Mouse (Mus musculus) cerebellum, adult 2 months (tissue): ENCODE data around the gene Gm42417. TPM values are rescaled to one million over a fixed set of nuclear protein-coding genes. Genes with fewer than 3 reads are reported as not detected.
A peak's percentile ranks its signal among the peaks of the same experiment; 100 is the strongest.

Source experiments
- DNase-seq, 2 experiments: peaks; one replicate each; pipeline ENCODE4 v3.0.0; 2021
- H3K27ac ChIP-seq: fragments of 200-500 bp; 2 replicates; pipeline ENCODE4 v1.5.1; 2012; ENCODE audit warnings: low read length, control low read depth, inconsistent platforms; ENCODE audit not compliant: insufficient read depth
- H3K27me3 ChIP-seq: fragments of 200-500 bp; 2 replicates; pipeline ENCODE4 v1.6.1; 2012; ENCODE audit warnings: inconsistent platforms, mild to moderate bottlenecking, low read length, moderate library complexity; ENCODE audit not compliant: control insufficient read depth, insufficient read depth
- H3K4me1 ChIP-seq: fragments of 200-500 bp; 2 replicates; pipeline ENCODE4 v1.6.1; 2011; ENCODE audit warnings: low read length; ENCODE audit not compliant: control insufficient read depth, insufficient read depth
- H3K4me3 ChIP-seq: fragments of 200-500 bp; replicated peaks from 2 replicates; pipeline ENCODE3; 2011; ENCODE audit warnings: mild to moderate bottlenecking, low read depth, low read length, control low read depth; ENCODE audit not compliant: insufficient read depth
- CTCF ChIP-seq: fragments of 200-500 bp; IDR thresholded peaks from 2 replicates; pipeline ENCODE4 v1.5.1; 2011; ENCODE audit warnings: low read depth, mild to moderate bottlenecking, control low read depth, low read length, moderate library complexity, borderline replicate concordance; ENCODE audit not compliant: insufficient read depth
- POLR2A ChIP-seq: fragments of 200-500 bp; IDR thresholded peaks from 2 replicates; pipeline ENCODE4 v1.6.1; 2011; ENCODE audit warnings: low read length, control low read depth, borderline replicate concordance; ENCODE audit not compliant: insufficient read depth
- WGBS: fragments of 180-500 bp; shearing (Covaris S2); methylation state at CpG from one replicate; pipeline ENCODE4 v1.1.7; 2018; 5-methylcytosine and 5-hydroxymethylcytosine counted together
- polyA plus RNA-seq: library from polyadenylated mRNA; depleted of rRNA; stranded (reverse); fragments of >200 nt; gene quantifications from 2 replicates; pipeline ENCODE4 v1.2.3, GENCODE M21; 2012

Gm42417 gene
- polyA plus RNA-seq, 1 experiment: 0.05 TPM

DNA sequence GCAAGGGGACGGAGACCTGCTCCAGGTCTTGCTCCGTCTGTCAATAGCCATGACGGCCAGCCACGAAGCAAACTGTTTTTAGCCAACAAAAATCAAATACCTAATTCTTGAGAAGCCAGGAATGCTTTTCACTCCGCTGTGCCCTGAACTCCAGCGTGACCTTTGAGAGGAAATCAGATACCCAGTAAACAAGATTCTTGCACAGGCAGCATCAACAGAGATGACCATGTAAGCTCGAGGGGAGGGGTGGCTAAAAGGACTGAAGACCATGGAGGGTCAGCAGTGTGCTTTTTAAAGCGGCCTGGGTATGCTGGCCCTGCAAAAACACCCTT lies 2.9 kb downstream of the Gm42417 start:
- Histone ChIP-seq H3K27ac (peak overlapping the region; percentile 6), H3K27me3 (no peaks in the 10 kb centered on the region), H3K4me1 (peaks cover 30% of the 10 kb centered on the region), H3K4me3 (no peak overlapping the region)
- no peak for TF ChIP-seq POLR2A
- TF ChIP-seq CTCF: no peak
- DNase-seq: no peak
- WGBS: 28% methylated on average over 8 of the region's 8 CpGs

- TF ChIP-seq CTCF: no peak
- TF ChIP-seq POLR2A: no peak
- Histone ChIP-seq H3K4me1 (peaks cover 29% of the 10 kb centered on the region), H3K27ac (peak overlapping the region; percentile 6), H3K27me3 (no peaks in the 10 kb centered on the region), H3K4me3 (no peak overlapping the region)
- peak; percentile 70 to 77 for DNase-seq
- WGBS: 45% methylated on average over 11 of the region's 11 CpGs
Measured at GRCm38 (mm10) chr1:36535477-36536396, 3.5 kb downstream of the Gm42417 start.

DNA sequence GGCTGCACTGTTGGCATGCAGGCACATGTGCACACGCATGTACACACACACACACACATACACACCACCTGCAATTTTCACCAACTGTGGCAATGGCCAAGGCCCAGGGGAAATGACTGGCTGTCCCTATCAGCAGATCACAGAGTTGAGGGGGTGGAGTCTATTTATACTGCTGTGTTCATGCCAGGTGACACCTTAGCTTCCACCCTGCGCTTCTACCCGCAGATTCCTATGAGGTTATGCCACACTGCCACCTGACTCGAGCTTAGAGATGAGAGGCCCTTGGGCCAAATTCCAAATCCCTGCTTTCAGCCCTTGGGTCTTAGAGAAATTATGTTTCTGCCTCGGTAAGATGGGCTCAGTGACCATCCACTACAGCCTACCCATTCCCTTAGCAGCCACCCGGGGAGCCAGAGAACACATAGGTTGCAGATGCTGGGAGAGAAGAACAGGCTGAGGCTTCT lies 4.6 kb downstream of the Gm42417 start:
- TF ChIP-seq CTCF (no peak), POLR2A (no peak)
- peaks cover 29% of the 10 kb centered on the region for H3K4me1 ChIP-seq
- no peak overlapping the region for H3K4me3 ChIP-seq
- WGBS: 43% methylated on average over 6 of the region's 6 CpGs
- DNase-seq: peak in 1 of 2 experiments; percentile 24
- H3K27ac ChIP-seq: no peak overlapping the region
- H3K27me3 ChIP-seq: no peaks in the 10 kb centered on the region

- no peak for DNase-seq
- Histone ChIP-seq H3K4me3 (no peak overlapping the region), H3K4me1 (peaks cover 29% of the 10 kb centered on the region), H3K27ac (no peak overlapping the region), H3K27me3 (no peaks in the 10 kb centered on the region)
- no peak for TF ChIP-seq CTCF
- no peak for TF ChIP-seq POLR2A
- WGBS: 69% methylated on average over 6 of the region's 6 CpGs
Measured at GRCm38 (mm10) chr1:36533546-36533945, 5.7 kb downstream of the Gm42417 start.

- H3K27me3 ChIP-seq: no peaks in the 10 kb centered on the region
- 55% methylated on average over 12 of the region's 12 CpGs for WGBS
- H3K4me1 ChIP-seq: peaks cover 25% of the 10 kb centered on the region
- TF ChIP-seq CTCF: no peak
- no peak for TF ChIP-seq POLR2A
- no peak overlapping the region for H3K27ac ChIP-seq
- DNase-seq: no peak
- no peak overlapping the region for H3K4me3 ChIP-seq
Measured at GRCm38 (mm10) chr1:36531461-36531860, 7.8 kb downstream of the Gm42417 start.

DNA sequence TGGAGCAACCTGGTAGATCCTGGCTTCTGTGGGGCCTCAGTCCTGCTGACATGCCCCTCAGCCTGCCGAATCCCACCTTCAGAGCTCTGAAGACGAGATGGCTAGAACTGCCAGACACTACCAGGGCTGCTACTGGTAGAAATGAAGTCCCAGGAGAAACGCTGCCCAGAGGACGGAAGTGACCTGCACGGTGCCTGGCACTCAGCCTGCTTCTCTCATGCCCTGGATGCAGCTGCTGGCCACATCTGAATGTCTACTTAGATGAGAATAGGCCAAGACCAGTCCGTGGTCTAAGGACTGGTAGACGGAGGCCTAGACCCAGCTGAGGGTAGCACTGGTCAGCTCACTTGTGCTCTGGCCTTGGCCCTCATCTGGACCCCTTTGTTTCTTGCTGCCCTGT lies 8.3 kb downstream of the Gm42417 start:
- DNase-seq: no peak
- no peak overlapping the region for H3K27ac ChIP-seq
- TF ChIP-seq CTCF: no peak
- WGBS: 55% methylated on average over 7 of the region's 7 CpGs
- H3K27me3 ChIP-seq: no peaks in the 10 kb centered on the region
- peaks cover 20% of the 10 kb centered on the region for H3K4me1 ChIP-seq
- no peak overlapping the region for H3K4me3 ChIP-seq

GRCm38 (mm10) chr1:36530485-36530884 lies 8.7 kb downstream of the Gm42417 start:
- Histone ChIP-seq H3K27me3 (no peaks in the 10 kb centered on the region), H3K27ac (no peak overlapping the region), H3K4me3 (no peak overlapping the region), H3K4me1 (peaks cover 15% of the 10 kb centered on the region)
- WGBS: 54% methylated on average over 8 of the region's 8 CpGs
- TF ChIP-seq CTCF: 0 out of 2 replicates have a peak, but pooled peaks have one; percentile 0
- no peak for TF ChIP-seq POLR2A
- peak; percentile 32 to 38 for DNase-seq

DNA sequence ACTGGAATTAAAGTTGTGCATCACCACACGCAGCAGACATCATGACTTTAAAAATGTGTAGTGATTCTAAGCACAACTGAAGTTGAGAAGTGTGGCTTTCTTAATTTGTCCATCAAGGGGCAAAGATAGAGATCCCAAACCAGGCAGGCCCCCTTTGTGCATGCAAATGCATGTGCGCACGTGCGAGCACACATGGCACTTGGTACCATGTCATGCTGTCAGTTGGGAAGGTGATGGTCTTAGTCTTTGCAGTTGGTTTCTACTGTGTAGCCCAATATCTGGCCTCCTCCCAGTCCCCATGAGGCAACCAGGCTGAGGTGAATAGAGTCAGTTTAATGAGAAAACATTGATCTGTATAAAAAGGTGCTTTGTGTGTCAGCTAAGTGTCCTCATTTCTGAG lies 9.4 kb downstream of the Gm42417 start:
- no peak for TF ChIP-seq POLR2A
- TF ChIP-seq CTCF: no peak
- Histone ChIP-seq H3K27me3 (no peaks in the 10 kb centered on the region), H3K4me3 (no peak overlapping the region), H3K27ac (no peak overlapping the region), H3K4me1 (peaks cover 9% of the 10 kb centered on the region)
- WGBS: 94% methylated on average over 4 of the region's 4 CpGs
- no peak for DNase-seq
